Mouse (Mus musculus) adrenal gland (tissue): ENCODE data around the gene Rhod.
"Not testable (repeated sequence)": the region's sequence is repeated elsewhere in the genome, so short reads cannot be mapped to it uniquely, and the experiment has no call there.

Experiments used
- intact Hi-C: fragments of 180-260 bp; cut with DNase I; formaldehyde crosslinking; loops from one replicate; pipeline ENCODE4 v1.15.1; 2025
- long read RNA-seq, 2 experiments: library from polyadenylated mRNA; unstranded; transcript quantifications; one replicate each; pipeline ENCODE4 v2.0.0; 2020; ENCODE audit warnings: borderline replicate concordance in 1 of 2; ENCODE audit not compliant: insufficient replicate concordance in 1 of 2

Rhod gene
- long read RNA-seq, experiment 1, transcript Rhod-201 (5 exons, 1,344 nt) = major isoform, 19 of 21 reads
- long read RNA-seq, experiment 1, partial matches to known transcripts = 1 of 21 reads
- long read RNA-seq, experiment 1, other reads (novel, unspliced or antisense) = 0 of 21 reads
- long read RNA-seq, experiment 2, transcript Rhod-201 (5 exons, 1,344 nt) = major isoform, 34 of 38 reads
- long read RNA-seq, experiment 2, partial matches to known transcripts = 0 of 38 reads
- long read RNA-seq, experiment 2, other reads (novel, unspliced or antisense) = 1 of 38 reads

- intact Hi-C loops = no loop called here
These were observed at the start of gene Rhod for GRCm38 (mm10) chr19:4439161-4439801. Rhod (minus strand) TSS chr19:4439432.

GRCm38 (mm10) chr19:4487877-4488276 is 48.6 kb upstream of the Rhod start:
- intact Hi-C loops = no loop called here

GRCm38 (mm10) chr19:4485006-4485405 is 45.8 kb upstream of the Rhod start:
- intact Hi-C loops = no loop called here

GRCm38 (mm10) chr19:4482111-4482859 is 43.1 kb upstream of the Rhod start:
- intact Hi-C loops = no loop called here

GRCm38 (mm10) chr19:4481326-4481725 is 42.1 kb upstream of the Rhod start:
- intact Hi-C loops = no loop called here

GRCm38 (mm10) chr19:4480041-4480440 is 40.8 kb upstream of the Rhod start:
- intact Hi-C loops = no loop called here

- intact Hi-C loops = no loop called here
These were observed 38.9 kb upstream of the Rhod start for GRCm38 (mm10) chr19:4478190-4478516.

GRCm38 (mm10) chr19:4477345-4478189 is 38.3 kb upstream of the Rhod start, which contains the start of gene Syt12:
Syt12 (minus strand) TSS chr19:4477447.
- intact Hi-C loops = no loop called here

GRCm38 (mm10) chr19:4476601-4477257 is 37.5 kb upstream of the Rhod start:
- intact Hi-C loops = no loop called here

GRCm38 (mm10) chr19:4475224-4475925 is 36.1 kb upstream of the Rhod start:
- intact Hi-C loops = no loop called here

GRCm38 (mm10) chr19:4474739-4475138 is 35.5 kb upstream of the Rhod start:
- intact Hi-C loops = no loop called here

GRCm38 (mm10) chr19:4473549-4473948 is 34.3 kb upstream of the Rhod start:
- intact Hi-C loops = no loop called here

- intact Hi-C loops = no loop called here
These were observed 29.1 kb upstream of the Rhod start for GRCm38 (mm10) chr19:4468363-4468762.

GRCm38 (mm10) chr19:4464666-4465065 is 25.4 kb upstream of the Rhod start:
- intact Hi-C loops = no loop called here

GRCm38 (mm10) chr19:4461981-4462380 is 22.7 kb upstream of the Rhod start:
- intact Hi-C loops = no loop called here

GRCm38 (mm10) chr19:4456227-4456626 is 17.0 kb upstream of the Rhod start:
- intact Hi-C loops = no loop called here

GRCm38 (mm10) chr19:4455071-4455800 is 16.0 kb upstream of the Rhod start:
- intact Hi-C loops = no loop called here

- intact Hi-C loops = not testable (repeated sequence)
These were observed 14.8 kb upstream of the Rhod start for GRCm38 (mm10) chr19:4454040-4454439.

GRCm38 (mm10) chr19:4452525-4452924 is 13.3 kb upstream of the Rhod start:
- intact Hi-C loops = no loop called here

GRCm38 (mm10) chr19:4451965-4452364 is 12.7 kb upstream of the Rhod start:
- intact Hi-C loops = no loop called here
